Mouse (Mus musculus) neural tube, embryonic 10.5 days (tissue): Measurements from ENCODE around the gene Olfr462.
"Not testable (repeated sequence)": the region's sequence is repeated elsewhere in the genome, so short reads cannot be mapped to it uniquely, and the experiment has no call there.

Experiments used
- DNase-seq: peaks from one replicate; pipeline ENCODE4 v3.0.0-alpha.2; 2017; ENCODE audit warnings: low spot score; ENCODE audit errors: extremely low spot score

The Olfr462 gene

GRCm38 (mm10) chr11:87892168-87892567 is at the start of gene Olfr462:
Gene Olfr462 (minus strand): TSS chr11:87892268.
- no peak for DNase-seq

- no peak for DNase-seq
Measured at GRCm38 (mm10) chr11:87935467-87935866, 43.4 kb upstream of the Olfr462 start.

- no peak for DNase-seq
Measured at GRCm38 (mm10) chr11:87933731-87934130, 41.7 kb upstream of the Olfr462 start.

- no peak for DNase-seq
Measured at GRCm38 (mm10) chr11:87930348-87930747, 38.3 kb upstream of the Olfr462 start.

DNA sequence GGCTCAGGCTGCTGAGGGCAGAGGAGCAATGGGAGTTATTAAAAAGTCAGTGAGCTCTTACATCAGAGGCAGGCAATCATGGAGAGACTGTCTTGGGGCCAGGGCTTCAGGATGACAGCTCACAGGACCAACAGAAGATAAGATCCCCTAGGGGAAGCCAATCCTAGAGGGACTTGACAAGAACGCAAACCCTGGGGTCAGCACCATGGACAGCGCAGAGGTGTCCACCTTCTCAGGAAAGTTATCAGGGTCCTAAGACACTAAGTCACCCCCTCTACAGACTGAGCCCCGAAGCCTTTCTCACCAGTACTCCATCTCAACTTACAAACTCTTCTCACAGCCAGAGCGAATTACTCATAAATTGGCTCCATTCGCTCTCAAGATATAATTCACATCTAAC is 28.9 kb upstream of the Olfr462 start, which contains the start of gene Olfr464:
Gene Olfr464 (minus strand): TSS at position 2 of the 400 bp plus-strand sequence.
- DNase-seq: peak; percentile 55

GRCm38 (mm10) chr11:87920301-87920700 is 28.2 kb upstream of the Olfr462 start:
- DNase-seq: no peak

- DNase-seq: no peak
Measured at GRCm38 (mm10) chr11:87916005-87916404, 23.9 kb upstream of the Olfr462 start.

- no peak for DNase-seq
Measured at GRCm38 (mm10) chr11:87904331-87904730, 12.3 kb upstream of the Olfr462 start.

- DNase-seq: no peak
Measured at GRCm38 (mm10) chr11:87897287-87897686, 5.2 kb upstream of the Olfr462 start, which contains the start of gene Olfr463. Gene Olfr463 (minus strand): TSS chr11:87897387.

GRCm38 (mm10) chr11:87884856-87885255 is 7.2 kb downstream of the Olfr462 start:
- no peak for DNase-seq

DNA sequence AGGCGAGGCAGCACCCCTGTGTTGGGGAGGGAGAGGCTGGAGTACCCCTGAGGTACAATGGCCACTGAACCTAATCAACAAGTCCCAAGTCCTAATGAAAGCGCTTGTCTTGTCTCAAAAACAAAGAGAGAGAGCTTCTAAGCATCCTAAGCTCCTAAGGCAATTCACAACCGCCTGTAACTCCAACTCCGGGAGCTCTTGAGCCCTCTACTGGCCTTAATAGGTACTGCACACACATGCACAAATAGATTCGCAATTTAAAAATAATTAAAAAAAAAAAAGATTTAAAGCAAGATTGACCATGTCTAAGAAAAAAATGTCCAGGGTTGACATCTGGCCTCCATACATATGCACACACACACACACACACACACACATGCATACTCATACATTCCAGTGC is 8.6 kb downstream of the Olfr462 start:
- DNase-seq: no peak

DNA sequence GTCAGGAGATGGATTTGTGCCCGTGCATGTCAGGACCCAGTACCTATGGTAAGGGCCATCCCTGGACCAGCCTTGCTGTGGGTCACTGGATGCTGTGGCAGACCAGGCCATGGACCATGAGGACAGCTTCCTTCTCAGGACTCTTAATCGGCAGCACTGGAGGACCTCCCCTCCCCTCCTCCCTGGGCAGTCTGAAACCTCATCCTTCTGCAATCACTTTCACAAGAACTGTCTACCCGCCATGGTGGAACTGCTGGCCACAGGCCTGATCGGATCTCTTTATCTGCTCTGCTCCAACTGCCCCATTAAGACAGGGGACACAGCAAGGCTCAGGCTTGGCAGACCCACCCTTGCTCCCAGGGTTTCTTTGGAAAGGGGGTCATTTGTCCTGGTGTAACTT is 10.4 kb downstream of the Olfr462 start:
- no peak for DNase-seq

- DNase-seq: no peak
Measured at GRCm38 (mm10) chr11:87879826-87880225, 12.2 kb downstream of the Olfr462 start.

- no peak for DNase-seq
Measured at GRCm38 (mm10) chr11:87875436-87875835, 16.6 kb downstream of the Olfr462 start, which contains the start of gene Epx. Gene Epx (minus strand): TSS chr11:87875536.

DNA sequence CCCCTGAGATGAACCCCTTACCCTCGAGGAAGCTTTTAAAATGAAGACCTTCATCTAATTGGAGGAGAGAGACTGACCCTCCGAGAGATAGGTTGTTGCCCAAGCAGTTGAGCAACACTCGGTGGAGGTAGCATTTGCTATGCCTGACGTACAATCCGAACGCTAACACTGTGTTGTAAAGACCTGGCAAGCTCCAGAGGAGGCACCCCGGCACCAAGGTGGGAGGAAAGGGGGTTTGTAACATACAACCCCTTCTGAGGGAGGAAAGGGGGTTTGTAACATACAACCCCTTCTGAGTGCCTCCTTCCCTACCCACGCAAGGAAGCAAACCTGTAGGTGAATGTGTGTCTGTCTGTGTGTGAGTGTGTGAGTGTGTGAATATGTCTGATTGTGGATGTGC is 20.3 kb downstream of the Olfr462 start:
- DNase-seq: no peak

DNA sequence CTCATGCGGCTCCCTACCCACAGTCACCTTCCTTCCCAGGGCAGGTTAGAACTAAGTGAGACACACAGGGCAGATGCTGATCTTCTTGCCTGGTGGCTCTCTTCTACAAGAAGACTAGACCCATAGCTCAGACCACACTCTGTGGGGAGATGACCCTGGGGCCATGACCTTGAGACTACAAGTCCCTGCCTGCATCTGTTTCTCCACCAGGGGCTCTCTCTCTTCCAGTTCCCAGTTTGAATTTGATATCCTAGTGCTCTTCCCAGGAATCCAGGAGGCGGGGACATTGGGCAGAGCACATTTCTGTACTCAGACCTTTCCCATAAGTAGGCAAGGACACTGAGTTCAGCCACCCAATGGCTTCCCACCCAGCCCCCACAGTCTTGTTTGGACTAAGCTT is 22.0 kb downstream of the Olfr462 start:
- DNase-seq: no peak

GRCm38 (mm10) chr11:87866891-87867290 is 25.2 kb downstream of the Olfr462 start:
- not testable (repeated sequence) for DNase-seq

- no peak for DNase-seq
Measured at GRCm38 (mm10) chr11:87862805-87863204, 29.3 kb downstream of the Olfr462 start.

- no peak for DNase-seq
Measured at GRCm38 (mm10) chr11:87860426-87860825, 31.6 kb downstream of the Olfr462 start.

- no peak for DNase-seq
Measured at GRCm38 (mm10) chr11:87859273-87859672, 32.8 kb downstream of the Olfr462 start.

- no peak for DNase-seq
Measured at GRCm38 (mm10) chr11:87854550-87854949, 37.5 kb downstream of the Olfr462 start.

- DNase-seq: no peak
Measured at GRCm38 (mm10) chr11:87853597-87853954, 38.5 kb downstream of the Olfr462 start.

DNA sequence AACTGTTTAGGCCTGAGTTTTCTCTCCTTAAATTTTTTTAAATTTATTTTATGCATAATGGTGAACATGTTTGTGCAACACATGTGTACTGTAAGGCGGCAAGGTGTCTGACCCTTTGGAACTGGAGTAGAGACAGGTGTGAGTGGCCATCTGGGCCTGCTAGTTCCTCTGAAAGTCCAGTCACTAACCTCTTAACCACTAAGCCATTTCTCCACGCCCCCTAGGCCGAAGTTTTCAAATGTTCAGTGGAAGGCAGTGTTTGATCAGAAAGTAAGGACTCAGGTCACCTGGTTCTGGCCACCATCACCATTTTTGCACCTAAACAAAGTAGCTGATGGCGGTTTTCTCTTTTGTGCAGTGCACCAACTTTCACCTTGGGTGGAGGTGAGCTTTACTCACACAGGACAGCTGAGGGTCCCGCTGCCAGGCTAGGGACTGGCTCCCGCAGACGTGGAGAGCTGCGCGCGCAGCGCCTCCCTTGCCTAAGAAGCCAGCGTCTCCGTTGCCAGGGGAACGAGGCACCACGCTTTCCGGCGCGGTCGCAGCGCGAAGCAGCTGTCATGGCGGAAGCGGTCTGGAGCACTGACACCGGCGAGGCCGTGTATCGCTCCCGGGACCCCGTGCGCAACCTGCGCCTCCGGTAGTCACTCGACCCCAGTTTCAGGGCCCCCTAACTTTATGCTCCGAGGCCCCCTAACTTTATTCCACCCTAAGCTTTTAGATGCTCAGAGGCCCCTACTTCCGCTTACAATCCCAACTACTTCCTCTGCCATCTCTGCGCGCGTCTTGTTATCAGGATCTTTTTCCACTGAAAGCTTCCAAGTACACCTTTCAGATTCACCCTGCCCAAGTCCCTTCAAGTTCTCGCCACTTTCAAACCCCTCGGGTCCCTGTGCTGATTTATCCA is 39.1 kb downstream of the Olfr462 start, which contains the start of gene Mks1:
Gene Mks1 (plus strand): TSS at position 526 of the 907 bp plus-strand sequence.
- DNase-seq: peak; percentile 96
